Mouse (Mus musculus) embryo, embryonic 11.5 days (tissue): ENCODE results near the gene Olfr427.
"Not testable (repeated sequence)": the region's sequence is repeated elsewhere in the genome, so short reads cannot be mapped to it uniquely, and the experiment has no call there.

ENCODE experiments used
- DNase-seq: peaks from one replicate; pipeline ENCODE4 v3.0.0-alpha.2; 2012; ENCODE audit warnings: low read depth, low spot score

The Olfr427 gene

DNA sequence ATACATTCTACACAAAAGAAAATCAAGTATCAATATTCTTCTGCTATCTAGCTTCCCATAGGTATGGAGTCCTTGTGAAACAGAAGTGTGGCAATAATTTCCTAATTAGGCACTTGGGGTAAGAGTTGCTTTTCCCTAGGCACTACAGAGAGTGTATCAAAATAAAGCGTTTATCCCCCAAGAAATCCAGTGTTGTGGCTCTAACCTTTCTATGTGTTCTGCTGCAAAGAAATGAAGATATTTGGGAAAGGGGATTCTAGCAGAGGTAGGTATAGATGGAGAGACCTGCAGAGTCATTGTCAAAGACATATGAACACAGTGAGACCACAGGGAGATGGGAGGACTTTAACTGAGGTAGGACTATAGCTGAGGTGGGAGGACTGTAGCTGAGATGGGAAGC, at the start of gene Olfr427:
Gene Olfr427, plus strand, starts transcription at position 301 of the 400 bp plus-strand sequence.
- no peak for DNase-seq

DNA sequence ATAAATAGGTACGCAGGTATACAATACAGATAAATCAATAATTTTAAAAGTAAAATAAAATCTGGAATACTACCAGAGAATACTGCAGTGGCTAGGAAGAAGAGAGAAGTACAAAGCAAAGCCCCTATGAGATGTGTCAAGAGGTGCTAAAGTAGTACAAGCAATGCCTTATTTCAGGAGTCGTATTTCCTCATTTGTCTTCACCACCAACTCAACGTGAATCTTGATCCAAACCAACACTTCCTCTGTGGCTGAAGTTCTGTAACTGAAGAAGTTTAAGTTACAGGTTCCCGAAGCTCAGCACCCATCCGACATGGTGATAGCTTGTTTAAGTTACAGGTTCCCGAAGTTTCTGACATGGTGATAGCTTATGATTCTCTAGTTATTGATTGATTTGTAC, 48.5 kb upstream of the Olfr427 start:
- DNase-seq = not testable (repeated sequence)

DNA sequence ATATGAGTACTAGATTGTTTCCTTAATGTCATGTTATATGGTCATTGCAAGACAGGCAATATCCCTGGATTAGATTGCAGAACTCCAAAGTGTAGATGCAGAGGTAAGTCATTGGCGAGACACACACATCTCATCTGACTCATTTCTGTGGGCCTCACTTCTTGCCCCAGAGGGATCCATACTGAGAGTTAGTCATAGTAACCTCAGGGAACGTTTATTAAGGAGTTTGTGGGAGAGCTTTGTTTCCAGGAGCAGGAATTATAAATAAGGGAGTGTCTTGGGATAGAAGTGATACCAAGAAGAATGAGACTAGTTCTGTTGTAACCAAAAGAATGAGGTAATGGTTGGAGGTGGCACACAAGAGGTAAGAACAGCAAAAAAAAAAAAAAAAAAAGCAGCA, 47.8 kb upstream of the Olfr427 start, which contains the start of gene Olfr432:
Gene Olfr432, plus strand, starts transcription at position 313 of the 400 bp plus-strand sequence.
- no peak for DNase-seq

DNA sequence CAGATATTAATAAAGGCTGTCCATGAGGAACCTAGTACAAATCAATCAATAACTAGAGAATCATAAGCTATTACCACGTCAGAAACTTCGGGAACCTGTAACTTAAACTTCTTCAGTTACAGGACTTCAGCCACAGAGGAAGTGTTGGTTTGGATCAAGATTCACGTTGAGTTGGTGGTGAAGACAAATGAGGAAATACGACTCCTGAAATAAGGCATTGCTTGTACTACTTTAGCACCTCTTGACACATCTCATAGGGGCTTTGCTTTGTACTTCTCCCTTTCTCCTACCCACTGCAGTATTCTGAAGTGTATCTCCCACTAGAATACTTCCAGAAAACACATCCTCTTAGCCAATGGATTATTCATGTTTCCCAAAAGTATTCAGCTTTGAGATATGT, 47.3 kb upstream of the Olfr427 start:
- DNase-seq = not testable (repeated sequence)

DNA sequence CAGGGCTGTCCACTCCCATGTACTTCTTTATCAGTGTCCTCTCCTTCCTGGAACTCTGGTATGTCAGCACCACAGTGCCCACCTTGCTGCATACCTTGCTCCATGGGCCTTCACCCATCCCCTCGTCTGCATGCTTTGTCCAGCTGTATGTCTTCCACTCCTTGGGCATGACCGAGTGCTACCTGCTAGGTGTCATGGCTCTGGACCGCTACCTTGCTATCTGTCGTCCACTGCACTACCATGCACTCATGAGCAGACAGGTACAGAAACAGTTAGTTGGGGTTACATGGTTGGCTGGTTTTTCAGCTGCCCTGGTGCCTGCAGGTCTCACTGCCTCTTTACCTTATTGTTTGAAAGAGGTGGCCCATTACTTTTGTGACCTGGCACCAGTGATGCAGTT, 46.2 kb upstream of the Olfr427 start:
- no peak for DNase-seq

DNA sequence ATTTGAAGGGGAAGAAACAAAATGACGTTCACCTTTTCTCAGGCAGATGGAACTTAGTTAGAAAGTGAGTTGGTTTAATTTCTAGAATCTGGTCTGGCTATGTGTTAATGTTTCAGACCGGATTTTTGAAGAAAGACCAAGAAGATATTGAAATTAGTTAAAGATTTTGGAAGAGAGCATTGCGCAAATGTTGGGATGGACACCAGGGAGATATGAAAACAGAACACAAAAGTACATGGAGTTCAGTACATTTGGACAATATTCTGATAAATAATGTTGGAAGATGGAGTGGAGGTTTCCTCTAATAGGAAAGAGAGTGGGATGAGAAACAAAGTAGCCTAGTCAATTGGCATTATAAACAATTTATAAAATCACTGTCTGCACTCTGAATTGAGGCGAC, 45.2 kb upstream of the Olfr427 start:
- DNase-seq = no peak

DNA sequence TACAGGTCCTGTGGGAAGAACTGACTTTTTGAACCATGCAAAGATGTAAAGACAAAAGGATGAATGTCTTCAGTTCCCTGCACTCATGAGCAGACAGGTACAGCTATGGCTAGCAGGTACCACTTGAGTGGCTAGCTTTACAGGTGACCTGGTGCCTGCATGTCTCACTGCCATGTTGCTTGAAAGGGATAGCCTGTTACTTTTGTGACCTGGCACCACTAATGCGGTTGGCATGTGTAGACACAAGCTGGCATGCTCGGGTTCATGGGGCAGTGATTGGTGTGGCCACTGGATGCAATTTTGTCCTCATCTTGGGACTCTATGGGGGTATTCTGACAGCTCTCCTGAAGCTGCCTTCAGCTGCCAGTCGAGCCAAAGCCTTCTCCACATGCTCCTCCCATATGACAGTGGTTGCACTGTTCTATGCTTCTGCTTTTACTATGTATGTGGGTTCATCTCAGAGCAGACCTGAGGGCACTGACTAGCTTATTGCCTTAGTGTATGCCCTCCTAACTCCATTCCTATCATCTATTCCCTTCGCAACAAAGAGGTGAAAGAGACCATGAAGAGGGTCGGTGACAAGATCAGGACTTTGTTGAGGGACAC, 44.7 kb upstream of the Olfr427 start:
- no peak for DNase-seq

DNA sequence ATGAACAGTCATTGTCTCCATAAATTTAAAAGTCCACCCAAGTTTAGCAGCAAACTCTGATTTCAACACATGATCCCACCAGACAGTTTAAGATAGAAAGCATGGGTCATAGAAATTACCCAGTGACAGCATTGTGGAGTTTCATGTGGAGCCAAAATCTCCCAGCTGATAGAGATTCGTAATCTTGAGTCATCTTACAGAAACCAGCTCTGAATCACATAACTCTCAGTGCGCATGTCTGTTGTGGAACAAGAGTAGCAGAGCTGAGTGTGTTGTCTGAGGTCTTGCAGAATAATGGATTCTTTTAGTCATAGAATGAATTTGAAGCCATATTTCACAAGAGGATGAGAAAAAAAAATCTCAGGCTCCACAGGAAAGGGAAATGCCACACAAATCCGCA, 43.7 kb upstream of the Olfr427 start:
- DNase-seq = no peak

DNA sequence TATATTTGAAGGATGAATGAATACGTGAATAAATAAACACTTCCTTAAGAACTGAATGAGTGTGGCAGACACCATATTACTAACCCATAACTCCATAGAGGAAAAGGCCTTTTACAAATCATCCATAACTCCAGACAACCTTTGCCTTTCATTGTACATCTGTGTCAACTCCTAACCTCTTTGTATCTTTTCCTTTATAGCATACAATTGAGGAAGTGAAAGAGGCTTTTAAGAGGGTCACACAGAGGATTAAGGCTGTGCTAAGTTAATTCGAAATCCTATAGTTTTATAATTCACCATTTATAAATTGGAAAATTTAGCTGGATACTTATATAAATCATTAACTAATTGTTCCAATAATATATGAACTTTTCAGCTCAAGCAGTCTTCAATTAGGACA, 41.4 kb upstream of the Olfr427 start:
- DNase-seq = no peak

DNA sequence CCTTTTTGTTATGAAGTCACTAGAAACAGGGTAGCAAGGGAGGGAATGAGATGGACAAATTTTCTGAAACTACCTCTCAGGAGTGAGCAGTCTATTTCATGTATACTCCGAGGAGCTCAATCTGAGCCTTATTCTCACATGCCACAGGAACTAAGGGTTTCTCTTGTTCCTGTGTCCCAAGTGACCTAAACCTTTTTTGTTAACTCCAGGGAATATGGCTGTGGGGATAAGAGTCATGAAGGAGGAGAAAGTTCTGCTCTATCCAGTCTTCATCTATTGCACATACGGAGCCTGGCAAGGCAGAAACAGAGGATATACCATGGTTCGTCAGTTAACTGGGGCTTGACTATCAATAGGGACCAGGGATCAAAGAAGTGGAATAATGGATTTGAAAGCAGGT, 30.4 kb upstream of the Olfr427 start, which contains the start of gene Olfr430:
Gene Olfr430, plus strand, starts transcription at position 301 of the 400 bp plus-strand sequence.
- DNase-seq = no peak

DNA sequence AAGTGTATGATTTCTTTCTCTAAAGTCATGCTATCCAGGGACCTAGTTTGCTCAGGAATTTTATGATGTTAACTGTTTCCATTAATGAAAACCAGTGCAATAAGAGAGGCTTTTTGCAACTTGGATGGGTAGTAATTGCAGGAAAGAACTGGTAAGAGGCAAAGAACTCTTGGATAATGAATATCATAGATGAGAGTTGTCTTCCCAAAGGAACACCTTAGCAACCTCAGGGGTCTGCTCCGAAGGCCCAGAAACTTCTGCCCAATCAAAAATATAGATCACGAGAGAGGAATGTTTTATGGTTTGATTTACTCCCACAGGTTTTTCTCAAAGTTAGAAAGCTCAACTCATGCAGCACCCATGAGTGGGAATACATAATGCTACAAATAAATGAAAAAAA, 12.7 kb upstream of the Olfr427 start, which contains the start of gene Olfr429:
Gene Olfr429, plus strand, starts transcription at position 301 of the 400 bp plus-strand sequence.
- no peak for DNase-seq

DNA sequence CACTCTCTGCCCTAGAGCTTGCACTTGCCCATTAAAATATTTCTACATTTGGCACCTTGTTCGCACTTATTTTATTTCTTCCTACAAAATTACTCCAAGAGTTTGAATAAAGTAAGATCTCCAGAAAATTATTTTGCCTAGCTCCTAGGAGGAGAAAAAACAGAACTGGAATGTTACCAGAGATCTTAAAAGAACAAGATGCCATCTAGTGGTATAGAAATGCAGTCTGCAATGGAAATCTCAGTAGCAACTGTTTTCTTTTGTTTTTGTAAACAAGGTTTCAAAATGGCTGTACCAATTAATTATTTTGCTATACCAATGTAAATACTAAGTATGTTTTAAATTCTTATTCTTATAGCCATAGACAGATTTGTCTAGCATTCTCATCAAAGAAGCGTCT, 7.0 kb downstream of the Olfr427 start:
- no peak for DNase-seq

DNA sequence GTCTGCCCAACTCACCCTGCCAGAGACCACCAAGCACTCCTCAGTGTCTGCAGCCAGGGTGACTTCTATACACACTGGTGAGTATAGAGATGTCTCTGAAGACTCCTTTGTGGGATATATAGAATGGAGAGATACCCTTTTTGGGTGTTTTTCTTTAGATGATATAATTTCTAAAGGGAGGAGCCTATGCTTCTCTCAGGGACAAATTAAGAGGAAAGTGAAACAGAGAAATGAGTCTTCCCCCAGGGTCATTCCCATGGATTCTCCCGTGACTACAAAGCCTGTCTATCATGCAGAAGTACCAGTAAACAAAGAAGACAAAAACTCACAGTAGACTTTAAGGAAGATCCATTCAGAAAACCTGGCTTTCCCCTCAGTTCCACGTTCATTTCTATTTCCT, 24.4 kb downstream of the Olfr427 start, which contains the start of gene Olfr231:
Gene Olfr231, minus strand, starts transcription at position 101 of the 400 bp plus-strand sequence.
- no peak for DNase-seq

DNA sequence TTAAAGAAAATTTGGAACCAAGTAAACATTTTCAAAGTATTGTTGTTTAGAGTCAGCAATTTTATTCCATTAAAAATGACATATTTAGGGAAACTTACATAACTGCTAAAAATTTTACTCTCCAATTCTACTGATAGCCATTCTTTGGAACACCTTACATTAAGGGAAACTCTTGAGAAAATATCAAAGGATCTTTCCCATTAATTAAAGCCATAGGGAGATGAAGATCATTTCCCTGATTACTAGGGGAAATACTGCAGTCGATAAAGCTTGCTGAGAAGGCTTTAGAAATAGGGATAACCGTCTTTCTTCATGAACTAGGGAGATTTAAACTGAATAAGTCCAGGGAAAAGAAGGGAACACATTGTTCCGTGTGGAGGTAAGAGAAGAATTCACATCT, 34.5 kb downstream of the Olfr427 start, which contains the start of gene Olfr424:
Gene Olfr424, plus strand, starts transcription at position 301 of the 400 bp plus-strand sequence.
- DNase-seq = no peak

DNA sequence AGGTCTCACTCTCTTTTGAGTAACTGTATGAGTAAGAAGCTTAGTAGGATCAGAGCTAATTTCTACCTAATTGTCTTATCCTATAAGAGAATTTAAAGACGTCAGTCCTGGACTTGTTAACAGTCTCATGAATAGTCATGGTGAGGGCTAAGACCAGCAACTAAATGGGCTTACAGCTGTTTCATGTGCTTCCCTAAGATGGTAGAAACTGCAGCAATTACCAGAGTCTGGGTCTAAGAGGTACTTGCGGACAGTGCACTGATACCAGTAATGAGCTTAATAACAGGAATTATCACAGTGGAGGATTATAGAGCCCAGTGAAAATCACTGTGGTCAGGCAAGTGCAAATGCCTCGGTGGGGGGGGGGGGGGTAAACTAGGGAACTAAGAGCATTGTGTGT, 35.3 kb downstream of the Olfr427 start:
- no peak for DNase-seq

DNA sequence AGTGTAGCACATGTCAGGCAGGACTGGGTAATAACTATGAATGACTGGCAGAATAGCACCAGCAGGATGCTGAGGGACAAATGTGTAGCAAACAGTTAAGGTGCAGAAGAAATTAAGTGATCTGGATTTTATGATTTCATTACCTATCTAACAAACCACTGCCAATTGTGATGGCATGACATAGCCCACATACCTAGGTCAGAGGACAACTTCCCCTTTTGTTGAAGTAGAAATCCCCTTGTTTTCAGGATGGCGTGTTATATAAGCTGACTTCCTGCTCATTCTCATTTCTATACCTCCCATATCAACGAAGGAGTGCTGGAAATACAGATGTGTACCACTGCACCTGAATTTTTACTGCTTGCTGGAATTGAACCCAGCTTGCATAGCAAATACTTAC, 44.7 kb downstream of the Olfr427 start:
- DNase-seq = no peak

DNA sequence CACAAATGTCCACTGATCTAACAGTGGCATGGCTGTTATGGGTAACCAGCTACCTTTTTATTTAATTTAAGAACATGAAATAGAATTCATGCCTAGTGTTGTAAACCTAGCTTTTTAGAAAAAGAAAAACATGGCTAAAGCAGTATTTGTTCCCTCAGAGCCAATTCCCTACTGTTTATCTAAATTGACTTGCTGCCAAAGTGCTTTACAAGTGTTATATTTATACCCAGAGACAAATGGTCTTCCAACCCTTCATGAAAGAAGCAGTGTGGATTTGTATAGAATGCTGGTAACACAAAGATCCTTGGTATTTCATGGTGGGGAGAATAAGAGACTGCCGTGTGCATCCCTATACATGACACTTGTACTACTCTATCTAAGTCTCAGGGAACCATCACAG, 50.0 kb downstream of the Olfr427 start:
- DNase-seq = no peak

DNA sequence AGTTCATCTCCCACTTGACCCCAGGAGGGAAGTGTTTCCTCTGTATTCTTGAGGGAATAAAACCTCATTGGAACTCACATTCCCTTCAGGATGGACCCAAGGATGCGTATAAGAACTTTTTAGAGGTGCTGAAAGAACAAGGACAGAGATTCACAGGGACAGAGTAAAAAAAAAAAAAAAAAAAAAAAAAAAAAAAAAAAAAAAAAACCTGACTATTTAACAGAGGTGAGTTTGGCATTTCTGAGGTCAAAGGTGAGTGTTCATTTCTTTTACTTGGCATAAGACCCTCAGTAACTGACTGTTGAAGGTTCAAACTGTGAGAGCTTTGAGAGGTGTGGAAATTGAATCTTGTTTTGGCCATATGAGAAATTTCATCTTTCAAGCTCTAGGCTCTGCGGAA, 52.6 kb downstream of the Olfr427 start:
- no peak for DNase-seq
